Mouse (Mus musculus): Measurements from ENCODE around the gene Car15. TPM values are rescaled to one million over a fixed set of nuclear protein-coding genes. Genes with fewer than 3 reads are reported as not detected.

Car15 gene
- total RNA-seq, 2 experiments from 2014 or later, result 1.2 to 1.9 TPM

DNA sequence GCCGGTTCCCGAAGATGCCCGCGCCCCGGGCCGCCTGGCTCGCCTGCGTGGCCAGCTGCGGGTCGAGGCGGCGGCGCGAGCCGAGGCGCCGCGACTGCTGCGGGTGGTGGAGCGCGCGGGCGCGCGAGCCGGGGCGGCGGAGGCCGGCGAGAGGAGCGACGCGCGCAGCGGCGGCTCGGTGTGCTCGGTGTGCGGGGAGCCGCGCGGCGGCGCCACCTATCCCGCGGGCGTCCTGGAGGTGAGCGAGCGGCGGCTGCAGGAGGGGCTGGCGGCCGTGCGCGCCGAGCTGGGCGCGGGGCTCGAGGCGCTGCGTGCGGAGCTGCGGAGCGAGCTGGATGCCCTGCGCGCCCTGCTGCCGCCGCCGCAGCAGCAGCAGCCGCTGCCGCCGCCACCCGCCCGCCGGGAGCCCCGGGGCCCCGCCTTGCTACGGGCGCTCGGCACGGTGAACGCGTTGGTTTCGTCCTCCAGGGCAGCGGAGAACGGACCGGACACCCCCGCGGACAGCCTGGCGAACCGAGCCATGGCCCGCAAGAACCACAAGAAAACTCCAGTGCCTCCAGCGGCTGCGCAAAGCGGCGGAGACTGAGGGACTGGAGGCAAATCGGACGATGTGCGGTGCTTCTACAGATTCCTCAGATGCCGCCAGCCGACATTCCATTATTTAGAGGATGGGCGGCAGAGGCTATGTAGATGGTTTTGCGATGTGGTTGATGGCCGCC is 4.3 kb downstream of the Car15 start:
- ATAC-seq (replicated peaks; ENCODE audit: poor library complexity), result no peak

DNA sequence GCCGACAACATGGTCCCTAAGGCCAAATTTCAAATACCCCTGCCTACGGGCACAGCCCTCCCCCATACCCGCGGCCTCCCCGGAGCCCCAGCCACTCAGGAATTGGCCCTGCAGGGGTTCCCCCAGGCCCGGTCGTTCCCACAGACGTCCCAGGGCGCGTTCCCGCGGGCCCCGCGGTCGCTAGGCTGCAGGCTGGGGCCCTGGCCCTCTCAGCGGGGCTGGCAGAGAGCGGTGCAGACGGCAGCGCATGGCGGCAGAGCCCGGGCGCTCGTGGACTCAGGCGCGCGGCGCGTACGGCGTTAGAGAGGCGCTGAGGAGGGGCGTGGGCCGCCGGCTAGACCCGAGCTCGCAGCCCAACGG is 4.9 kb downstream of the Car15 start:
- no peak for ATAC-seq (replicated peaks; ENCODE audit: poor library complexity)

DNA sequence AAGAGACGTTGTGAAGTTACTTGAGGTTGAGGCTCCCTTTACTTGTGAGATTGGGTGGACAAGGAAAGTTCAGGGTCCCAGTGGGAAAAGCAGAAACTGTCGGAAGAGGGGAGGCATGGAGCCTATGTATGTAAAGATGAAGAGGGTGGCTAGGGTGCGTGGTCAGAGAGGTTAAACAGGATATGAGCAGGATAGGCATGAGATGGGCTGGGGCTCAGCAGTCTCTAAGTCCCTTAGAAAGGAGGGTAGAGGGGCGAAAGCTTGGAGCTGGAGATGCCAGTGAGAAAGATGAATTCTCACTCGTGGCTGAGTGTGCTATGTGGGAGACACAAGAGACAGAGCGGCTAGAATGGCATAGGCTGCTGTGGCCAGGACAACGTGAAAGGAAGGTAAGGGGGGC is 5.3 kb downstream of the Car15 start, which contains the start of gene B830017H08Rik:
TSS of gene B830017H08Rik (plus strand) at position 301 of the 400 bp plus-strand sequence.
- no peak for ATAC-seq (replicated peaks; ENCODE audit: poor library complexity)

DNA sequence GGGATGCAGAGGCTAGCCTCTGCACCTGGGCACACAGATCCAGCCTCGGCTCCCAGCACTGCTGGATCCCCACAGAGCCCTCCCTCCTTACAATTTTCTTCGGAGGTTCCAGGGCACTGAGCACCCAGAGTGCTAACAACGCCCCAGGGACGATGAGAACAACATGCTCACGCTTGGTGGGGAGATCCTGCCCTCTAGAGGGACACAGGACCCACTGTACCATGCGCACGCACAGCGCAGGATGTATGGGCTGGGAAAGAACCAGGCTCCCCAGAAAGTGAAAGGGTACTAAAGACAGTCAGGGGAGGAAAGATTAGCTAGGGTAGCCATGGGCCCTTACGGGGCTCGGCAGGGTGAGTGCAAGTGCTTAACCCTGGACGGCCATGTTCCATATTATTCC is 6.4 kb downstream of the Car15 start:
- peak; percentile 49 for ATAC-seq (replicated peaks; ENCODE audit: poor library complexity)

DNA sequence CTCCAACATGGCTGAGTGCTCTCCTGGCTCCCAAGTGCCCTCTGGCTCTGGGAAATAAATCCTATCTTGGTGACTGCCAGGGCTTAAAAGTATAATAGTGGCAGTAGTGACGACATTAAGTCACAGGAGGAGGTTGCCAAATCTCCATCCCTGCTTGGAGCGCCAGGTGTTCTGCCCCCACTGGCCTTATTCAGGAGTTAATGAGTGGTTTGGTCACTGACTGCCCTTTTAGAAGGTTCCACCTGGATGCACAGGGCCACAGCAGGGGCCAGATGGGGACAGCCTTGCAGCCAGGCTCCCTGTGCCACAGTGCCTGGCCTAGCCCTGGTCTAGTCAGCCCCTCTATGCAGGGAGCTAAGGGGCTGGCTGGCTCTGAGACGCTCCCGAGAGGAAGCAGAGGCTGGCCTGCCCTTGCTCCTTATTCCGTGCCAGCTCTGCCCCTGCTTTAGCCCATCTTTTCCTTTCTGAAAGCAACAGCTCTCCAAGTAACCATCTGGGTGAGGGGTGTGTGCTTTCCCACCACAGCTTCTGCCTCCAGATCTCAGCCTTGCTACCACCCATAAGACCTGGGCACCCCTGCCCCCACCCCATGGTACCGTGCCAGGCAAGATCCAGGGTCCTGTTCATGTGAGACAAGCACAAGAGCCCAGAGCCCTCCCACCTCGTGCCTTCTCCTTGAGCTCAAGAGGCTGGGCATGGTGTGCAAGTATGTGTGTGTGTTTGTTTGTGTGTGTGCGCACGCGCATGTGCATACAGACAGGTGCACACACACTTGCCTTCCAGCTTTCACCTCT is 7.6 kb downstream of the Car15 start:
- ATAC-seq (replicated peaks; ENCODE audit: poor library complexity), result no peak

DNA sequence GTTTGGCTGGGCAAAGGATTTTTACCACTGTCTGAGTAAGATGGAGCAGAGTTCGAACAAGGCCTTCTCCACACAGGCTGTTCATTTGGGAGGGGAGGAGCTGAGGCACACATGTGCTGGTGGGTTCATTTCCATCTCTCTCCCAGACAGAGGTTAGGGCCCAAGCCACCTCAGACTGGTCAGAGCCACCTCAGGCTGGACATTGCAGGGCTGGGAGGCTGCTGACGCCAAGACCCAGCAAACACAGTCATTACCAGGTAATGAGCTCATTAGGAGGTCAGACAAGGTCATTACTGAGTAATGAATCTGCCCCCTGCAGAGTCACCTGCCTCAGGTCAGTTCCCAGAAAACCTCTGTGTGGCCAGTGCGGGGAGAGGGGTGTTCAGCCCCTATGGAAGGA is 9.3 kb downstream of the Car15 start:
- ATAC-seq (replicated peaks; ENCODE audit: poor library complexity), result no peak

DNA sequence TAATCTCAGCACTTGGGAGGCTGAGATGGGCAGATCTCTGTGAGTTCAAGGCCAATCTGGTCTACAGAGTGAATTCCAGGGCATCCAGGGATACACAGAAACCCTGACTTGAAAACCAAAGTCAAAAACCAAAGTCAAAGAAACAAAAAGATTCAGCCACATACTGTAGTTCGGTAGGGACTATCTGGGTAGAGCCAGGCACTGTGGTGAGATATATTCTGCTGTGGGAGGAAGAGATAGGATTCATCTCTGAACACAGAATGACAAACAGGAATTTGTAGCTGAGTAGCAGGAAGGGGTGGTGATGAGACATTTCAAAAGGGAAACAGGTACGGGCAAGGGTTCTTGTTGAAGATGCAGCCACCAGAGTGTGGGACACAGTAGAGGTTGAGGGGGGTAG is 9.9 kb downstream of the Car15 start:
- peak; percentile 59 for ATAC-seq (replicated peaks; ENCODE audit: poor library complexity)

DNA sequence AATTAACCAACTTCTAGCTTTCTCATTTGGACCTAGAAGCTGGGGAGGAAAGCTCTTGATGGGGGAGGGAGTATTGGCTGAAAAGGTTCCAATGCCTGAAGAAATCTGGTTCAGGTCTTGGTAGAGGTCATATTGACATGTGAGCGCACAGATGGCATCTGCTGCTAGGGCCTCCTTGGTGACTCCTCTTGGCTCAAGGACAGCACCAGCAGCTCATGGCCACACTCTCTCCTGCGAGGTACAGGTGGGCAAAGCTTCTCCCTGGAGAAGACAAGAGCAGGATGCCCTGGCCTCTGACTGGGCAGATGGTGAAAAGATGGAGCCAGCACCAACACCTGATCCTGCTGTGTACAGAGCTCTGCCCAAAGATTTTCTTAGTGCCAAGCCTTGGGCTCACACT is 11.7 kb downstream of the Car15 start:
- ATAC-seq (replicated peaks; ENCODE audit: poor library complexity), result no peak

DNA sequence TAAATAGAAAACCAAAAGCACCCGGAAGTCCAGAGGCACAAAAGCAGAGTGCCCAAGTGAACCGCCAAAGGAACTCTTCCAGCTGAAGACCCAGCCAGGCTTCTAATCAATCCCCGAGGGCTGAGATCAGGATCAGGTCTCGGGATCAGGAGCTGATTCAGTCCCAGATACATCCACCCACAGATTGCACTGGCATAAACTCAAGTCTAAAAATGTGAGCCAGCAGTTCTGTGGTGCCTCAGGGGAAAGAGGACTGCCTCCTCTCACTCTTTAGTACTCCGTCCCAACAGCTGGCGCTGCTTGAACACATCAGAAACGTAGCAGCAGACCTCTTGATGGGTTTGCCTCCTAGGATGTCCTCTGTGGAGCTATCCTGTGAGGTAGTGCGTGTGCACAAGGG is 21.6 kb downstream of the Car15 start:
- ATAC-seq (replicated peaks; ENCODE audit: poor library complexity), result no peak

DNA sequence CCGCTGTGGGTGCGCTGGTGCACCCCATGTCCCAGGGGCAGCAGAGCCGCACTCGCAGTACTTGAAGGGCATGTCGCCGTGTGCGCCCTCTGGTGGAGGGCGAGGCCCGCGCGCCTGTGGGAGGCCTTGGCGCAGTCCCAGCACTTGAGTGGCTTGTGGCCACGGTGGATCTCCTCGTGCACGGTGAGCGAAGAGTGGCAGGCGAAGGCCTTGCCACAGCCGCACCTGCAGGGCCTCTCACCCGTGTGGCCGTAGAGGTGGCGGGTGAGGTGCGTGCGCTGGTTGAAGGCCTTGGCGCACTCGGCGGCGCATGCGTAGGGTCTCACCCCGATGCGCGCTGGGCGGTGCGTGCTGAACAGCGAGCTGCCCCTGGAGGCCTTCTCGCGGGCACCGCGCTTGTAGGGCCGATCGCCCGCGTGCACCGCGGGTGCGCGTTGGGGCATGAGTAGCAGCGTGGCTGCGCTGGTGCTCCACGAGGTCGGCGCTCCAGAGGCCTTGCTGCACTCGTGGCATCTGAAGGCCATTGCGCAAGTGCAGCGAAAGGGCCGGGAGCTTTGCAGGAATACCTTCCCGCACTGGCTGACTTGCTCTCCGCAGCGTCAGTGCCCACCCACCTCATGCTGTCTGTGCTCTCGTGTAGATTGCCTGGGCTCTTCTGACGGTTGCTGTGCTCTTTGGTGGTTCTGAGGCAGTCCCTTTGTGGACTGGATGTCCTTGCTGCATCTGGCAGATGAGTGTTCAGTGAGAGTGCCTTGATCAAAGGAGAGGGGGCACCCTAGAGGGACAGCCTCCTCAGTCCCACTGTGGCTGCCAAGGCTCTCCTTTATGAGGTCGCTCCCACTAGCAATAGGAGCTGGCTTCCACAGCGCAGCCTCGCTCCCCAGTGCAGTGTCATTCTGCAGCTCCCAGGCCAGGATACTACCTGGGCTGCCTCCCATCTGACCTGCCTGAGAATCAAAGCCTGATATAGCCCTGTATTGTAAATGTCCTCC is 22.5 kb downstream of the Car15 start:
- ATAC-seq (replicated peaks; ENCODE audit: poor library complexity), result peak; percentile 92

DNA sequence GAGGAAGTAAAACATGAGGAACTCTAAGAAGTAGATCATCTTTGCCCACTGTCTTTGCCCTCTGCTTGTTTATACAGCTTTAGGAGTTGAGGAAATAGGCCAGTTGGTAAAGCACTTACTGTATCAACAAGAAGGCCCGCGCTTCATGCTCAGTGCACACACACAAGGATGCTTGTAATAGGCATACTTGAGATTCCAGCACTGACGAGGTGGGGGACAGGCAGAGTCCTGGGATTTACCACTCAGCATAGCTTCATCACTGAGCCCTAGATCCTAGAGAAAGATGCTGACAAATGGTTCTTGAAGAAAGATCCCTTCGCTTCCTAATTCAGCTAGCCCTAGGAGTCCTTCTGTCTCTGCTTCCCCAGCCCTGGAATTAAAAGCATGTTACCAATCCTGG is 25.0 kb downstream of the Car15 start:
- no peak for ATAC-seq (replicated peaks; ENCODE audit: poor library complexity)

DNA sequence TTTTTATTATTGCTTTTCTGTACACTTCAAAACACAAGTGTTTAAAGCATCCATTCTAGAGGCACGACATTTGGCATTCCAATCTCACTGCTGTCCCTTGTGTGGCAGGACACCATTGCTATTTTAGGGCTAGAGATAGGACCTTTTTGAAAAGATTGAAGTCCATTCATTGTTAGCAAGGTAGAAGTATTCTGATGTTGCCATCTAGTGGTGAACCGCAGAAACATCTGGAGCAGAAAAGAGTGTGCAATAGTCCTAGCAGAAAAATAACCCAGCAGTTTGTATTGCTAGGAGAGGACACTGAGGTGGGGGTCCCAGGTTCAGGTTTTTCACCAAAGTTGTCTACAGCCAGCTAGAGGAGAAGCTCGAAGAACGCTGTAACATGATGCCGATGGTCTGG is 26.0 kb downstream of the Car15 start:
- peak; percentile 40 for ATAC-seq (replicated peaks; ENCODE audit: poor library complexity)

DNA sequence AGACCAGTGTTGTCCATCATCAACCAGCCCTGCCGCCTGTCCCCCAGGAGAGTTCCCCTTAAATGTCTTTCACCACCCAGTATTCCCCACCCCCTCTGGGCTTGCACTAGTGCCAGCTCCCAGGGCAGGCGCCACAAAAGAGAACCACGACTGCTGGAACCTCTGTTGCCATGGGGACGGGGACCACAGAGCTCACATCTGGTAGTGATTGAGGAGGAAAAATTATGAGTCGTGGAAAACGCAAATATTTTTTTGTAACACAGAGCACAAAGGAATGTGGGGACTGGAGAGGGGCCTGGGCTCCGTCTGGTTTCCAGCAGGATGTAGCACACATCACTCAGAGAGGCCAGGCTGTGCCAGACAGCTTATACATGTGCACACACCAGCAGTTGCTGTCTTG is 28.5 kb downstream of the Car15 start:
- ATAC-seq (replicated peaks; ENCODE audit: poor library complexity), result no peak

DNA sequence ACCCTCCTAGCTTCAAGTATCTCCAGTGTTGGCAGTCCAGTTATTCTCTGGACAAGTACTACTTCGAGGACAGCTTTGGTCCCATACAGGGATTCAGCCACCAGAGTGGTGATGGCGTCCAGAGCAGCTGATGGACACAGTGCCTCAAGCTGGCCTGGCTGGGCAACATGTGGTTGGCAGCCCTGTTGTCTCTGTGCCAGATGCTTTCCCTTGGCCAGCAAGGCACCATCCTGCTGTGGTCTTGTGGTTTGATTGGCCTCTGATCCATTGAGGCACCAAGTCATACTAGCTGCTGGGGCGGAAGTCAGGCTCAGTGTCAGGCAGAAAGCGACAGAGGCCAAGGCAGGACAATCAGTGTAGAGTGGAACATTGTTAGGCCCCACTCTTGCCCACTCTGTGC is 29.0 kb downstream of the Car15 start:
- ATAC-seq (replicated peaks; ENCODE audit: poor library complexity), result no peak

DNA sequence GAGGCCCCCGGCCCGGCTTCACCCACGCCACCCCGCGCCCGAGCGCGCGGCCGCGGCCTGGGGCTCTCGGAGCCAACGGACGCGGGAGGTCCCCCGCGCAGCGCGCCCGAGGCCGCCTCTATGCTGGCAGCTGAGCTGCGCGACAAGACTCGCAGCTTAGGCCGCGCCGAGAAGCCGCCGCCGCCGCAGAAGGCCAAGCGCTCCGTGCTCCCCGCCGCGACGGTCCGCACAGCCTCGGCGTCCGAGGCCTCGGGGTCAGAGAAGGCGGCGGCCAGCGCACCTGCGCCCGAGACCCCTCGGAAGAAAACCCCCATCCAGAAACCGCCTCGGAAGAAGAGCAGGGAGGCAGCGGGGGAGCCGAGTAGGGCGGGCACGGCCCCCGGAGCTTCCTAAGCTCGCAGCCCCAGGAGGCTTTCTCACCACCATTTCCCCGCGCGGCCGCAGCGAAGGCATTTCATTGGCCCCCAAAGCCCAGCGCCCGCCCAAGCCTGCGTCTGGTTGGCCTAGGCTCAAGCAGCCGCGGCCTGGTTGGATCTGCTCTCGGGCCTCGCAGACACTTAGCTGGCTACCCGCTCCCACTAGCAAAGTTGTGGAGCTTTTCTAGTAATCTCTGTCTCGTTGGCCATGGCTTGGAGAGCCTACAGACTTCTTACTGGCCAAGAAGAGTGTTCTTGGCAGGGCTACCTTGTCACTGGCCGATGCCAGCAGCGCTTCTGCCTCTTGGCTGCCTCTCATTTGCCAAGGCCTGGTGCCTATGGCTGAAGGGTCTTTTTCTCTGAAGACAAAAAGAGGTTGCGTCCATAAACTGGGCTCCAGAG is 30.8 kb downstream of the Car15 start:
- ATAC-seq (replicated peaks; ENCODE audit: poor library complexity), result peak; percentile 77

DNA sequence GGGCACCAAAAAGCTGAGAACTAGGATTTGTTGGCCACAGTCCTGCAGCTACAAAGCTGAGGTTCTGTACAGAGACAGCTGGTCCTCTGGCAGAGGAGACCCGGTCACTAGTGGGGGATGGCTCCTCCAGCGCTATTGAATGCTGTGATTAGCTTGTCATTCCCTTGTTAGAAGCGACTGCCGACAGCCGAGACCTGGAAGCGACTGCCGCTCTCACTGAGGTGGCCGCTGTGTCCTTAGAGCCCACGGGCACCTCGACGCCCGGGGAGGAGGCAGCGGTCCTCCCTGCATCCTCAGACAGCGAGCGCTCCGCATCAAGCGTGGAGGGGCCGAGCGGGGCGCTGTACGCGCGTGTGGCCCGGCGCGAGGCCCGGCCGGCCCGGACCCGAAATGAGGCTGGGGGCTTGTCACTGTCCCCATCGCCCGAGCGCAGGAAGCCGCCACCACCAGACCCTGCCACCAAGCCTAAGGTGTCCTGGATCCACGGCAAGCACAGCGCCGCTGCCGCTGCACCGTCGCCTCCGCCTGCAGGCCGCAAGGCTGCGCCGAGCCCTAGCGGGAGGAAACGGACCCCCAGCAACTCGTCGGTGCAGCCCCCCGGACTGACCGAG is 31.5 kb downstream of the Car15 start:
- ATAC-seq (replicated peaks; ENCODE audit: poor library complexity), result no peak

DNA sequence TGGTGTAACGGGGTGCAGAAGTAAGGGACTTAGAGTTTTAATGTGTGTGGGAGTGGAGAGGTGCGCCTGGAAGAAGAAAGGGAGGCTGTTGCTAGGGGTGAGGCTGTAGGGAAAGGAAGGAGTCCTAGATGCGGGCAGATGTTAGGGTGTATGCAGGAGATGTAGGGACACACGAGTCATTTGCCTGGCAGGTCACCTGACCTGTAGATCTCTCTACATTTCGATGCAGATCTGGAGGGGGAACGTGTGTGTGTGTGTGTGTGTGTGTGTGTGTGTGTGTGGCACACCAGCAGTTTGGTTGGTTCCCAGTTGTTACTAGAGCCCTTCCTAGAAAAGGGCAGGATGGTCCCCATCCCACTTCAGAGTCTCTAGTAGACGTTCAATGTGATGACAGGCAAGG is 33.2 kb downstream of the Car15 start:
- no peak for ATAC-seq (replicated peaks; ENCODE audit: poor library complexity)

DNA sequence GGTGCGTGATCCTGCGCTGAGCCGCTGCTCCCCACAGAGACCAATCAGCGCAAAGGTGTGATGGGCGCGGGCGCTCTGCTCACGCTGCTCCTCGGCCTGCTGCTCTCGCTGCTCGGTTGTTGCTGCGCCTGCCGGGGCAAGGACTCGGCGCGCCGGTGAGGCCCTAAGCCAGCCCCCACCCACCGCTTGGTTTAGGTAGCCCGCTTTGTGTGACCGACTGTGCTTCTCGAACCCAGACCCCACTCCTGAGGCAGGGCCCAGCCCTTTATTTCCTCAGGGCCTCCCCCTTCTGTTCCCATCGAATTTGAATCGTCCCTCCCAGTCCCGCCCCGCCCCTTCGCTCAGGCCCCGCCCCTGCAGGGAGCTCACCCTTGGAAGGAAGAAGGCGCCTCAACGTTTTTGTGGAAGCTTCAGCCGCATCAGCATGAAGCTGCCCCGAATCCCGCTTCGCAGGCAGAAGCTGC is 33.7 kb downstream of the Car15 start:
- peak; percentile 28; the same call in 1 of the 2 replicates for ATAC-seq (replicated peaks; ENCODE audit: poor library complexity)

DNA sequence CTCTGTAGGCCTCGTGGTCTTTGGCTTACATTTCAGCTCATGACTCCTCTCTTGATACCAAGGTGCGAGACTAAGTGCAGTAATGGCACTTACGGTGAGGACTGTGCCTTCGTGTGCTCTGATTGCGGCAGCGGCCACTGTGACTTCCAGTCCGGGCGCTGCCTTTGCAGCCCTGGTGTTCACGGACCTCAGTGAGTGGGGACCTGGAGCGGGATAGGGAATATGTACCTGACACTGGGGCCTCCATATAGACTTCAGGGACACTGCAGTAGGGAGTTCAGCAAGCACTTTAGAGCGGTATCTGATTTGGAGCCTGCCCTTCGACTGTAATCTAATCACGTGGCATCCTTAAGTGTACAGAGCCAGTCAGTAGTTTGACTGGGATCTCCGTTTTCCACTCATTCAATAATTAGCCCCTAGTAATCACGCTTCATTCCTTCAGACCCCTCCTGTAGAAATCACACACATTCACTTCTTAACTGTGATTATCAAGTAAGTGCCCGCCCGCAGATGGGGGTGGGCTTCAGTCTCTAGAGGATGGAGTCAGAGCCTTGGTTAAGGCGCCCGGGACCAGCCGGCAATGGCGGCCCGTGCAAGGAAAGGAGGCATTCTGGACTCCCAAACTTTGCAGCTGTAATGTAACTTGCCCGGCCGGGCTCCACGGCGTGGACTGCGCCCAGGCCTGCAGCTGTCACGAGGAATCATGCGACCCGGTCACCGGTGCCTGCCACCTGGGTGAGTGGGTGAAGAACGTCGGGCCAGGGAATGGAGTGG is 34.3 kb downstream of the Car15 start:
- ATAC-seq (replicated peaks; ENCODE audit: poor library complexity), result no peak
